Mouse (Mus musculus) stomach, postnatal 0 days (tissue): ENCODE results near the gene Tuba3a. TPM values are rescaled to one million over a fixed set of nuclear protein-coding genes. Genes with fewer than 3 reads are reported as not detected.
"Not testable (repeated sequence)": the region's sequence is repeated elsewhere in the genome, so short reads cannot be mapped to it uniquely, and the experiment has no call there.

Experiments used
- ATAC-seq: fragments of 200-750 bp; cut with Nextera tagmentation; 2 replicates; pipeline ENCODE4 v1.8.0; 2017; ENCODE audit not compliant: low FRiP score, low TSS enrichment
- DNase-seq: peaks from one replicate; pipeline ENCODE4 v3.0.0-alpha.2; 2016; ENCODE audit warnings: low spot score
- H3K27ac ChIP-seq: fragments of 300-500 bp; sonication (generic); replicated peaks from 2 replicates; pipeline ENCODE4 v1.5.1; 2014; ENCODE audit warnings: mild to moderate bottlenecking, control low read depth
- H3K27me3 ChIP-seq: fragments of 300-500 bp; sonication (generic); 2 replicates; pipeline ENCODE4 v1.6.1; 2014; ENCODE audit warnings: low read length; ENCODE audit not compliant: control insufficient read depth, insufficient read depth
- H3K36me3 ChIP-seq: fragments of 300-500 bp; sonication (generic); 2 replicates; pipeline ENCODE4 v1.6.1; 2014; ENCODE audit warnings: low read length, mixed read lengths; ENCODE audit not compliant: control insufficient read depth, insufficient read depth
- H3K4me1 ChIP-seq: fragments of 300-500 bp; sonication (generic); replicated peaks from 2 replicates; pipeline ENCODE4 v1.6.1; 2014; ENCODE audit warnings: antibody characterized with exemption; ENCODE audit not compliant: control insufficient read depth, insufficient read depth
- H3K4me2 ChIP-seq: fragments of 300-500 bp; sonication (generic); replicated peaks from 2 replicates; pipeline ENCODE4 v1.6.1; 2014; ENCODE audit warnings: low read depth, mild to moderate bottlenecking, control low read depth, moderate library complexity
- H3K4me3 ChIP-seq: fragments of 300-500 bp; sonication (generic); 2 replicates; pipeline ENCODE4 v1.5.1; 2014; ENCODE audit warnings: low read depth, low read length, control low read depth
- H3K9ac ChIP-seq: fragments of 300-500 bp; sonication (generic); 2 replicates; pipeline ENCODE4 v1.6.1; 2014; ENCODE audit warnings: mild to moderate bottlenecking, low read length, control low read depth, mixed read lengths
- H3K9me3 ChIP-seq: fragments of 300-500 bp; sonication (generic); 2 replicates; pipeline ENCODE4 v1.6.1; 2016; ENCODE audit warnings: low read length; ENCODE audit not compliant: control insufficient read depth
- CTCF ChIP-seq: IDR thresholded peaks from 2 replicates; pipeline ENCODE4 v1.5.1; 2016; ENCODE audit warnings: antibody characterized with exemption, low read depth, mild to moderate bottlenecking, moderate library complexity
- EP300 ChIP-seq: optimal IDR thresholded peaks from 2 replicates; pipeline ENCODE3; 2016; ENCODE audit warnings: antibody characterized with exemption
- WGBS: fragments of 180-500 bp; shearing (Covaris S2); extraction: QIAGEN DNeasy Blood & Tissue Kit; methylation state at CpG from one replicate; pipeline ENCODE4 v1.1.7; 2014; 5-methylcytosine and 5-hydroxymethylcytosine counted together
- polyA plus RNA-seq: library from polyadenylated mRNA; unstranded; fragments of >200 nt; fragmentation: Nextera tagmentation; extraction: Ambion mirVana; gene quantifications from 2 replicates; pipeline ENCODE4 v1.2.1, GENCODE M21; 2015

Tuba3a gene
- polyA plus RNA-seq, 1 experiment from 2014 or later, result 0.15 TPM

GRCm38 (mm10) chr6:125291329-125291728 lies 5.5 kb upstream of the Tuba3a start:
- Histone ChIP-seq H3K36me3 (no peaks in the 10 kb centered on the region), H3K9ac (no peak overlapping the region), H3K4me3 (no peak overlapping the region), H3K4me1 (0 out of 2 replicates have a peak, but pooled peaks cover 2% of the 10 kb centered on the region), H3K4me2 (no peak overlapping the region), H3K27ac (no peak overlapping the region), H3K27me3 (no peaks in the 10 kb centered on the region), H3K9me3 (no peaks in the 10 kb centered on the region)
- ATAC-seq (no peak), DNase-seq (no peak)
- no peak for TF ChIP-seq CTCF
- no peak for TF ChIP-seq EP300
- 60% methylated on average over 4 of the region's 4 CpGs for WGBS

GRCm38 (mm10) chr6:125288730-125289129 lies 2.9 kb upstream of the Tuba3a start:
- H3K9me3 ChIP-seq, result no peaks in the 10 kb centered on the region
- ATAC-seq (no peak), DNase-seq (no peak)
- H3K9ac ChIP-seq, result no peak overlapping the region
- TF ChIP-seq CTCF, result no peak
- no peak overlapping the region for H3K4me3 ChIP-seq
- WGBS, result 43% methylated on average over 5 of the region's 5 CpGs
- peak overlapping the region; percentile 63 for H3K27ac ChIP-seq
- H3K4me1 ChIP-seq, result 0 out of 2 replicates have a peak, but pooled peaks cover 2% of the 10 kb centered on the region
- H3K4me2 ChIP-seq, result no peak overlapping the region
- no peaks in the 10 kb centered on the region for H3K36me3 ChIP-seq
- no peaks in the 10 kb centered on the region for H3K27me3 ChIP-seq

GRCm38 (mm10) chr6:125286944-125287343 lies 1.1 kb upstream of the Tuba3a start:
- WGBS, result 62% methylated on average over 4 of the region's 4 CpGs
- Histone ChIP-seq H3K9me3 (no peaks in the 10 kb centered on the region), H3K4me1 (0 out of 2 replicates have a peak, but pooled peaks cover 2% of the 10 kb centered on the region), H3K9ac (no peak overlapping the region), H3K27me3 (no peaks in the 10 kb centered on the region), H3K4me2 (no peak overlapping the region), H3K27ac (no peak overlapping the region), H3K4me3 (no peak overlapping the region), H3K36me3 (no peaks in the 10 kb centered on the region)
- DNase-seq (no peak), ATAC-seq (no peak)
- TF ChIP-seq CTCF (no peak), EP300 (no peak)

- Histone ChIP-seq H3K27me3 (no peaks in the 10 kb centered on the region), H3K9ac (no peak overlapping the region), H3K9me3 (no peaks in the 10 kb centered on the region), H3K36me3 (no peaks in the 10 kb centered on the region), H3K4me1 (0 out of 2 replicates have a peak, but pooled peaks cover 2% of the 10 kb centered on the region), H3K4me2 (no peak overlapping the region), H3K27ac (no peak overlapping the region), H3K4me3 (no peak overlapping the region)
- no peak for ATAC-seq
- TF ChIP-seq CTCF, result peak; percentile 33
- no peak for TF ChIP-seq EP300
- 79% methylated on average over 7 of the region's 7 CpGs for WGBS
- DNase-seq, result no peak
These were observed 1.1 kb downstream of the Tuba3a start for GRCm38 (mm10) chr6:125284751-125285150.

DNA sequence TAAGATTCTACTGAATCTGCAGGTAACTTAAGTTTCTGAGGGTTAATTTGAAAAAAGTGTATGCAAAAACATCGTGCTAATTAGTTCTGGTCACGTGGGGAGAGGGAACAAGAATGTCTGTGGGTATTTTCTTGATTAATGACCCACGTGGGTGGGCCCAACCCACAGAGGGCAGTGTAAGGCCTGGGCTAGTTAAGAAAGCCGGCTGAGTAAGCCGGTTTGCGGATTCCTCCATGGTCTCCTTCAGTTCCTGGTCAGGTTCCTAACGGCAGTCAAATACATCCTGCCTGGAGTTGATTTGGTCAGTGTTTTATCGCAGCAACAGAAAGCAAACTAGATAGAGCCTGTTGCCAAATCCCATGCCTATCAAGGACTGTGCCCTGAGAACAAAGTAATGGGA lies 1.6 kb downstream of the Tuba3a start:
- Histone ChIP-seq H3K4me3 (no peak overlapping the region), H3K4me1 (0 out of 2 replicates have a peak, but pooled peaks cover 2% of the 10 kb centered on the region), H3K36me3 (no peaks in the 10 kb centered on the region), H3K27ac (no peak overlapping the region), H3K4me2 (no peak overlapping the region), H3K27me3 (no peaks in the 10 kb centered on the region), H3K9me3 (no peaks in the 10 kb centered on the region), H3K9ac (no peak overlapping the region)
- TF ChIP-seq EP300, result no peak
- peak; percentile 48 for TF ChIP-seq CTCF
- peak; percentile 81 for ATAC-seq
- 20% methylated on average over 8 of the region's 8 CpGs for WGBS
- DNase-seq, result peak; percentile 74

DNA sequence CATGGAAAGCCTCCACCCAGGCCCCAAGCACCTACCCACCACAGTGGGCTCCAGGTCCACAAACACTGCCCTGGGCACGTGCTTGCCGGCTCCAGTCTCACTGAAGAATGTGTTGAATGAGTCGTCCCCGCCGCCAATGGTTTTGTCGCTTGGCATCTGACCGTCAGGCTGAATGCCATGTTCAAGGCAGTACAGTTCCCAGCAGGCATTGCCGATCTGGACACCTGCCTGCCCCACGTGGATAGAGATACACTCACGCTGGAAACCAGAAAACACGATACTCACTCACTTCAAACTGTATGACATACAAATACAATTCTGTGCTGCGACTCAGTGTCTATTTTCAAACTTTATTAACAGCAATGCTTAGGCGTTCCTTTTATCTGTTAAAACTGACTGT lies 3.1 kb downstream of the Tuba3a start:
- H3K9me3 ChIP-seq, DNase-seq, H3K4me1 ChIP-seq, H3K9ac ChIP-seq, H3K27me3 ChIP-seq, H3K27ac ChIP-seq, H3K36me3 ChIP-seq, H3K4me2 ChIP-seq, H3K4me3 ChIP-seq, ATAC-seq: not testable (repeated sequence)
- 82% methylated on average over 13 of the region's 13 CpGs for WGBS
